Mouse (Mus musculus) limb, embryonic 10.5 days (tissue): Measurements from ENCODE around the gene Bcl7c. TPM values are rescaled to one million over a fixed set of nuclear protein-coding genes. Genes with fewer than 3 reads are reported as not detected.
"Not testable (repeated sequence)": the region's sequence is repeated elsewhere in the genome, so short reads cannot be mapped to it uniquely, and the experiment has no call there.

Experiments used
- DNase-seq: peaks from one replicate; pipeline ENCODE4 v3.0.0-alpha.2; 2017; ENCODE audit warnings: low spot score
- H3K27ac ChIP-seq: fragments of 300-500 bp; sonication (generic); 2 replicates; pipeline ENCODE4 v1.5.1; 2016; ENCODE audit warnings: mild to moderate bottlenecking
- H3K27me3 ChIP-seq: fragments of 300-500 bp; sonication (generic); 2 replicates; pipeline ENCODE4 v1.6.1; 2016; ENCODE audit warnings: low read depth, mild to moderate bottlenecking; ENCODE audit not compliant: poor library complexity, severe bottlenecking
- H3K36me3 ChIP-seq: fragments of 300-500 bp; sonication (generic); 2 replicates; pipeline ENCODE4 v1.6.1; 2016; ENCODE audit warnings: mild to moderate bottlenecking, moderate library complexity
- H3K4me1 ChIP-seq: fragments of 300-500 bp; sonication (generic); 2 replicates; pipeline ENCODE4 v1.6.1; 2016
- H3K4me3 ChIP-seq: fragments of 300-500 bp; sonication (generic); 2 replicates; pipeline ENCODE4 v1.5.1; 2016; ENCODE audit warnings: mild to moderate bottlenecking, moderate library complexity
- H3K9me3 ChIP-seq: fragments of 300-500 bp; sonication (generic); replicated peaks from 2 replicates; pipeline ENCODE4 v1.6.1; 2016; ENCODE audit warnings: mild to moderate bottlenecking
- WGBS: fragments of 180-500 bp; shearing (Covaris S2); methylation state at CpG from one replicate; pipeline ENCODE4 v1.1.7; 2016; 5-methylcytosine and 5-hydroxymethylcytosine counted together
- polyA plus RNA-seq: library from polyadenylated mRNA; unstranded; fragments of >200 nt; fragmentation: Nextera tagmentation; extraction: Ambion mirVana; gene quantifications from 2 replicates; pipeline ENCODE4 v1.2.1, GENCODE M21; 2016

Gene Bcl7c
- polyA plus RNA-seq, 1 experiment from 2014 or later = 77.9 TPM

GRCm38 (mm10) chr7:127646363-127646762 lies 62.4 kb downstream of the Bcl7c start:
- Histone ChIP-seq H3K4me1 (no peaks in the 10 kb centered on the region), H3K36me3 (no peaks in the 10 kb centered on the region), H3K9me3 (no peaks in the 10 kb centered on the region), H3K4me3 (no peak overlapping the region), H3K27me3 (no peaks in the 10 kb centered on the region), H3K27ac (no peak overlapping the region)
- no peak for DNase-seq
- WGBS = 86% methylated on average over 4 of the region's 4 CpGs

GRCm38 (mm10) chr7:127642254-127642653 lies 66.5 kb downstream of the Bcl7c start:
- H3K36me3 ChIP-seq = no peaks in the 10 kb centered on the region
- no peak overlapping the region for H3K4me3 ChIP-seq
- no peaks in the 10 kb centered on the region for H3K9me3 ChIP-seq
- WGBS = 86% methylated on average over 4 of the region's 4 CpGs
- no peak overlapping the region for H3K27ac ChIP-seq
- DNase-seq = no peak
- no peaks in the 10 kb centered on the region for H3K27me3 ChIP-seq
- peaks cover 4% of the 10 kb centered on the region for H3K4me1 ChIP-seq

- no peak for DNase-seq
- 69% methylated on average over 4 of the region's 4 CpGs for WGBS
- Histone ChIP-seq H3K27ac (no peak overlapping the region), H3K36me3 (no peaks in the 10 kb centered on the region), H3K4me1 (peaks cover 14% of the 10 kb centered on the region), H3K4me3 (no peak overlapping the region), H3K27me3 (peaks cover 5% of the 10 kb centered on the region; the same call in 1 of the 2 replicates), H3K9me3 (no peaks in the 10 kb centered on the region)
These were observed 67.5 kb downstream of the Bcl7c start for GRCm38 (mm10) chr7:127641260-127641659.

GRCm38 (mm10) chr7:127636963-127637362 lies 71.8 kb downstream of the Bcl7c start:
- under 1% methylated on average over 27 of the region's 27 CpGs for WGBS
- Histone ChIP-seq H3K27me3 (peaks cover 9% of the 10 kb centered on the region; the same call in 1 of the 2 replicates), H3K4me1 (peaks cover 14% of the 10 kb centered on the region), H3K4me3 (peak overlapping the region; percentile 62), H3K9me3 (no peaks in the 10 kb centered on the region), H3K27ac (peak overlapping the region; percentile 77), H3K36me3 (no peaks in the 10 kb centered on the region)
- peak; percentile 82 for DNase-seq

- H3K4me3 ChIP-seq = no peak overlapping the region
- 94% methylated on average over 4 of the region's 4 CpGs for WGBS
- no peaks in the 10 kb centered on the region for H3K36me3 ChIP-seq
- no peaks in the 10 kb centered on the region for H3K9me3 ChIP-seq
- DNase-seq = no peak
- H3K4me1 ChIP-seq = peaks cover under 1% of the 10 kb centered on the region; the same call in 1 of the 2 replicates
- peaks cover 6% of the 10 kb centered on the region; the same call in 1 of the 2 replicates for H3K27me3 ChIP-seq
- H3K27ac ChIP-seq = no peak overlapping the region
These were observed 77.3 kb downstream of the Bcl7c start for GRCm38 (mm10) chr7:127631416-127631815.

- WGBS = 85% methylated on average over 5 of the region's 5 CpGs
These were observed 80.1 kb downstream of the Bcl7c start for GRCm38 (mm10) chr7:127628646-127629045.

GRCm38 (mm10) chr7:127626471-127626870 lies 82.3 kb downstream of the Bcl7c start:
- Histone ChIP-seq H3K27ac (no peak overlapping the region), H3K9me3 (no peaks in the 10 kb centered on the region), H3K4me3 (no peak overlapping the region), H3K4me1 (no peaks in the 10 kb centered on the region), H3K27me3 (no peaks in the 10 kb centered on the region), H3K36me3 (no peaks in the 10 kb centered on the region)
- DNase-seq = no peak
- 91% methylated on average over 4 of the region's 4 CpGs for WGBS

More at GRCm38 (mm10) chr7:127628646-127629045, 80.1 kb downstream of the Bcl7c start:
- Histone ChIP-seq H3K9me3 (no peaks in the 10 kb centered on the region), H3K4me3 (no peak overlapping the region), H3K36me3 (no peaks in the 10 kb centered on the region), H3K27ac (no peak overlapping the region), H3K4me1 (no peaks in the 10 kb centered on the region), H3K27me3 (no peaks in the 10 kb centered on the region)
- no peak for DNase-seq

- no peaks in the 10 kb centered on the region for H3K9me3 ChIP-seq
- H3K27ac ChIP-seq = no peak overlapping the region
- H3K4me3 ChIP-seq = no peak overlapping the region
- no peaks in the 10 kb centered on the region for H3K27me3 ChIP-seq
- WGBS = 98% methylated on average over 7 of the region's 7 CpGs
- H3K36me3 ChIP-seq = no peaks in the 10 kb centered on the region
- DNase-seq = no peak
- no peaks in the 10 kb centered on the region for H3K4me1 ChIP-seq
These were observed 82.7 kb downstream of the Bcl7c start for GRCm38 (mm10) chr7:127626039-127626438.

GRCm38 (mm10) chr7:127618402-127618801 lies 90.3 kb downstream of the Bcl7c start:
- H3K27me3 ChIP-seq, H3K4me3 ChIP-seq, H3K27ac ChIP-seq, DNase-seq, H3K9me3 ChIP-seq, H3K36me3 ChIP-seq: not testable (repeated sequence)
- H3K4me1 ChIP-seq = peaks cover 24% of the 10 kb centered on the region
- WGBS = 90% methylated on average over 7 of the region's 8 CpGs

- H3K36me3 ChIP-seq = peaks cover 11% of the 10 kb centered on the region
- no peaks in the 10 kb centered on the region for H3K27me3 ChIP-seq
- H3K4me3 ChIP-seq = no peak overlapping the region
- no peaks in the 10 kb centered on the region for H3K9me3 ChIP-seq
- 50% methylated on average over 2 of the region's 2 CpGs for WGBS
- DNase-seq = no peak
- H3K27ac ChIP-seq = no peak overlapping the region
- peaks cover 27% of the 10 kb centered on the region for H3K4me1 ChIP-seq
These were observed 90.8 kb downstream of the Bcl7c start for GRCm38 (mm10) chr7:127617962-127618361.

GRCm38 (mm10) chr7:127616881-127617280 lies 91.9 kb downstream of the Bcl7c start:
- Histone ChIP-seq H3K9me3 (no peaks in the 10 kb centered on the region), H3K27ac (no peak overlapping the region), H3K4me3 (no peak overlapping the region), H3K27me3 (no peaks in the 10 kb centered on the region), H3K4me1 (peaks cover 27% of the 10 kb centered on the region), H3K36me3 (peaks cover 22% of the 10 kb centered on the region)
- DNase-seq = no peak
- whole genome bisulfite sequencing = 84% methylated on average over 1 of the region's 1 CpGs

GRCm38 (mm10) chr7:127616336-127616735 lies 92.4 kb downstream of the Bcl7c start:
- WGBS = 88% methylated on average over 1 of the region's 1 CpGs
- DNase-seq = no peak
- H3K4me1 ChIP-seq = peaks cover 27% of the 10 kb centered on the region
- no peaks in the 10 kb centered on the region for H3K9me3 ChIP-seq
- no peak overlapping the region for H3K27ac ChIP-seq
- no peak overlapping the region for H3K4me3 ChIP-seq
- no peaks in the 10 kb centered on the region for H3K27me3 ChIP-seq
- peaks cover 27% of the 10 kb centered on the region for H3K36me3 ChIP-seq

- WGBS = under 1% methylated on average over 50 of the region's 50 CpGs
- peak within 1 kb of the TSS; percentile 96 for H3K27ac ChIP-seq
- H3K36me3 ChIP-seq = peaks cover 39% of the 10 kb centered on the region
- H3K9me3 ChIP-seq = no peaks in the 10 kb centered on the region
- H3K4me3 ChIP-seq = peak within 1 kb of the TSS; percentile 98
- no peaks in the 10 kb centered on the region for H3K27me3 ChIP-seq
- DNase-seq = peak; percentile 87
- peaks cover 27% of the 10 kb centered on the region for H3K4me1 ChIP-seq
These were observed 93.6 kb downstream of the Bcl7c start, which contains the start of gene Zfp629 for GRCm38 (mm10) chr7:127614891-127615843. Gene Zfp629, minus strand, starts transcription at chr7:127615797.
